Comparison of ENCODE assay signal across 11 mouse cellular contexts in the genomic region with DNA sequence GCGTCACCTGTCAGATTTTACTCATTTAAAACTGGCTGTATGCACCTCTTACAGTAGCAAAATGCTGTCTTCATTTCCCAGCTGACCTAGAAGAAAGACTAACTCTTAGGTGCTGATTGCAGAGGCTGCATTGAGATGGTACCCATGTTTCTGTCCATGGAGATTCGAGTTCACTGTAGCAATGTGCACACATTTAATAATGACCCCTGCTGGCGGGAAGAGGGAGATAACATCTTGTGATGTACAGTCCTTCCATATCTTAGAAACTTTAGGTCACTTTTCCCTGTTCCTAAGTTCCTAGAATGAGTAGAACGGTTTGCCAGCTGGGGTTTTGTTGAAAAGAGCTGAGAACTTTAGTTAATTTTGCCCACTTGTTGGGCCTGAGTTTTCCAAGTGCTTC.
DNase-seq lines count a peak whose midpoint lies in the region; ATAC-seq and TF ChIP-seq lines count a peak whose summit lies in the region.
"Had no signal": no experiment of that assay in that cellular context is flagged by ENCODE, and none has a peak within 500 bp of the region (broad histone marks: within the 10 kb centered on the region; RNA-seq: fewer than 3 reads in every experiment).

No protein-coding gene starts in this region.

- 74% methylated on average over 4 of the region's 4 CpGs for WGBS in forebrain, embryonic 14.5 days
- WGBS in forebrain, embryonic 16.5 days, result 71% methylated on average over 4 of the region's 4 CpGs
- 60% methylated on average over 4 of the region's 4 CpGs for WGBS in liver, postnatal 0 days (ENCODE audit: insufficient replicate concordance)
- WGBS in liver, embryonic 12.5 days (ENCODE audit: insufficient replicate concordance), result 55% methylated on average over 4 of the region's 4 CpGs

- H3K4me1 ChIP-seq in forebrain, embryonic 14.5 days (ENCODE audit: control insufficient read depth, insufficient read depth, low read length), result no peaks in the 10 kb centered on the region
- H3K4me1 ChIP-seq in forebrain, embryonic 16.5 days (replicated peaks; ENCODE audit: control insufficient read depth, insufficient read depth, low read length), result no peaks in the 10 kb centered on the region; the same call in 1 of the 2 replicates
- H3K4me1 ChIP-seq in liver, postnatal 0 days (ENCODE audit: insufficient read depth), result no peaks in the 10 kb centered on the region
- H3K4me1 ChIP-seq in liver, embryonic 12.5 days, result no peaks in the 10 kb centered on the region
- H3K4me1 ChIP-seq: forebrain, embryonic 10.5 days; midbrain, embryonic 12.5 days had no signal

- no peak for TF ChIP-seq POLR2A in brain, embryonic 14.5 days (IDR thresholded peaks at IDR 0.05; ENCODE audit: borderline replicate concordance, extremely low read depth, insufficient read depth, insufficient read length, poor library complexity, severe bottlenecking)

- no peak overlapping the region for H3K9ac ChIP-seq in forebrain, embryonic 14.5 days (ENCODE audit: low read length)
- no peak overlapping the region for H3K9ac ChIP-seq in forebrain, embryonic 16.5 days (replicated peaks; ENCODE audit: low read depth, low read length)
- H3K9ac ChIP-seq in liver, postnatal 0 days (replicated peaks), result no peak overlapping the region
- no peak overlapping the region for H3K9ac ChIP-seq in liver, embryonic 12.5 days
- H3K9ac ChIP-seq: hindbrain, embryonic 14.5 days; midbrain, embryonic 12.5 days had no signal

- no peak for ATAC-seq in forebrain, embryonic 14.5 days
- no peak for ATAC-seq in forebrain, embryonic 16.5 days
- ATAC-seq in liver, postnatal 0 days, result no peak
- no peak for ATAC-seq in liver, embryonic 12.5 days

- TF ChIP-seq CTCF in liver, postnatal 0 days (IDR thresholded peaks at IDR 0.05; ENCODE audit: low read depth), result peak; percentile 34; the same call in 1 of the 2 replicates
- peak; percentile 16; the same call in 1 of the 2 replicates for TF ChIP-seq CTCF in brain, embryonic 14.5 days (IDR thresholded peaks at IDR 0.05; ENCODE audit: borderline replicate concordance, extremely low read depth, insufficient read depth, insufficient read length)

- H3K9me3 ChIP-seq in forebrain, embryonic 14.5 days (replicated peaks; ENCODE audit: control insufficient read depth, low read length), result no peaks in the 10 kb centered on the region
- H3K9me3 ChIP-seq in forebrain, embryonic 16.5 days (ENCODE audit: control insufficient read depth, low read length), result no peaks in the 10 kb centered on the region
- H3K9me3 ChIP-seq in liver, postnatal 0 days (ENCODE audit: low read length), result no peaks in the 10 kb centered on the region
- H3K9me3 ChIP-seq in liver, embryonic 12.5 days (replicated peaks), result no peaks in the 10 kb centered on the region
- H3K9me3 ChIP-seq: forebrain, embryonic 10.5 days; midbrain, embryonic 12.5 days had no signal

- DNase-seq in forebrain, embryonic 14.5 days (ENCODE audit: low spot score), result peak; percentile 26
- DNase-seq in liver, postnatal 0 days, result no peak
- DNase-seq in brain, embryonic 14.5 days (ENCODE audit: low read depth), result peak; percentile 35
- peak; percentile 45 for DNase-seq in lung, postnatal 36 days
- DNase-seq in layer of hippocampus, postnatal 25 days (ENCODE audit: extremely low spot score in 1 of 2, low spot score in 1 of 2), result no peak
- DNase-seq in layer of hippocampus, adult 8-10 months (ENCODE audit: low spot score in 2 of 2), result no peak

- H3K36me3 ChIP-seq in forebrain, embryonic 14.5 days (ENCODE audit: control insufficient read depth, insufficient read depth, low read length), result no peaks in the 10 kb centered on the region
- no peaks in the 10 kb centered on the region for H3K36me3 ChIP-seq in forebrain, embryonic 16.5 days (ENCODE audit: control insufficient read depth, insufficient read depth)
- peaks cover 4% of the 10 kb centered on the region; the same call in 1 of the 2 replicates for H3K36me3 ChIP-seq in liver, postnatal 0 days (replicated peaks; ENCODE audit: insufficient read depth, low read length)
- no peaks in the 10 kb centered on the region for H3K36me3 ChIP-seq in liver, embryonic 12.5 days
- H3K36me3 ChIP-seq: forebrain, embryonic 10.5 days; midbrain, embryonic 12.5 days had no signal

- H3K4me3 ChIP-seq in forebrain, embryonic 14.5 days (ENCODE audit: low read depth, low read length), result no peak overlapping the region
- no peak overlapping the region for H3K4me3 ChIP-seq in forebrain, embryonic 16.5 days (replicated peaks; ENCODE audit: low read length)
- no peak overlapping the region for H3K4me3 ChIP-seq in liver, postnatal 0 days (ENCODE audit: low read depth, low read length)
- H3K4me3 ChIP-seq in liver, embryonic 12.5 days, result no peak overlapping the region
- H3K4me3 ChIP-seq: forebrain, embryonic 10.5 days; midbrain, embryonic 12.5 days had no signal

- no peaks in the 10 kb centered on the region for H3K27me3 ChIP-seq in forebrain, embryonic 14.5 days (replicated peaks; ENCODE audit: control insufficient read depth, insufficient read depth, low read length)
- H3K27me3 ChIP-seq in forebrain, embryonic 16.5 days (replicated peaks; ENCODE audit: control insufficient read depth, insufficient read depth, low read length), result no peaks in the 10 kb centered on the region
- H3K27me3 ChIP-seq in liver, postnatal 0 days (ENCODE audit: insufficient read depth, low read length), result no peaks in the 10 kb centered on the region
- H3K27me3 ChIP-seq in liver, embryonic 12.5 days (replicated peaks), result no peaks in the 10 kb centered on the region
- H3K27me3 ChIP-seq: midbrain, embryonic 12.5 days had no signal

- TF ChIP-seq EP300 in liver, postnatal 0 days (IDR thresholded peaks at IDR 0.05; ENCODE audit: low read depth), result no peak

- no peak overlapping the region for H3K4me2 ChIP-seq in forebrain, embryonic 14.5 days (ENCODE audit: low read length)
- H3K4me2 ChIP-seq in forebrain, embryonic 16.5 days (ENCODE audit: low read length), result no peak overlapping the region
- no peak overlapping the region for H3K4me2 ChIP-seq in liver, postnatal 0 days (ENCODE audit: low read depth, low read length)
- no peak overlapping the region for H3K4me2 ChIP-seq in liver, embryonic 12.5 days
- H3K4me2 ChIP-seq: hindbrain, embryonic 14.5 days; midbrain, embryonic 12.5 days had no signal

- H3K27ac ChIP-seq in forebrain, embryonic 14.5 days (ENCODE audit: low read depth, low read length), result no peak overlapping the region
- no peak overlapping the region for H3K27ac ChIP-seq in forebrain, embryonic 16.5 days (ENCODE audit: low read length)
- H3K27ac ChIP-seq in liver, postnatal 0 days (ENCODE audit: low read depth), result no peak overlapping the region
- H3K27ac ChIP-seq in liver, embryonic 12.5 days, result no peak overlapping the region
- H3K27ac ChIP-seq: forebrain, embryonic 10.5 days; hindbrain, embryonic 14.5 days; midbrain, embryonic 12.5 days had no signal

Comparison
In these comparisons a context has a peak if more than half of its experiments do, and no peak if none do; other contexts are left out.
1. DNase-seq: peak in forebrain, embryonic 14.5 days (single experiment), brain, embryonic 14.5 days (single experiment) and lung, postnatal 36 days (single experiment); none in liver, postnatal 0 days (single experiment), layer of hippocampus, postnatal 25 days (0 of 2) and layer of hippocampus, adult 8-10 months (0 of 2).